Mouse (Mus musculus): ENCODE measurements around the gene Zc3h4.

The Zc3h4 gene

DNA sequence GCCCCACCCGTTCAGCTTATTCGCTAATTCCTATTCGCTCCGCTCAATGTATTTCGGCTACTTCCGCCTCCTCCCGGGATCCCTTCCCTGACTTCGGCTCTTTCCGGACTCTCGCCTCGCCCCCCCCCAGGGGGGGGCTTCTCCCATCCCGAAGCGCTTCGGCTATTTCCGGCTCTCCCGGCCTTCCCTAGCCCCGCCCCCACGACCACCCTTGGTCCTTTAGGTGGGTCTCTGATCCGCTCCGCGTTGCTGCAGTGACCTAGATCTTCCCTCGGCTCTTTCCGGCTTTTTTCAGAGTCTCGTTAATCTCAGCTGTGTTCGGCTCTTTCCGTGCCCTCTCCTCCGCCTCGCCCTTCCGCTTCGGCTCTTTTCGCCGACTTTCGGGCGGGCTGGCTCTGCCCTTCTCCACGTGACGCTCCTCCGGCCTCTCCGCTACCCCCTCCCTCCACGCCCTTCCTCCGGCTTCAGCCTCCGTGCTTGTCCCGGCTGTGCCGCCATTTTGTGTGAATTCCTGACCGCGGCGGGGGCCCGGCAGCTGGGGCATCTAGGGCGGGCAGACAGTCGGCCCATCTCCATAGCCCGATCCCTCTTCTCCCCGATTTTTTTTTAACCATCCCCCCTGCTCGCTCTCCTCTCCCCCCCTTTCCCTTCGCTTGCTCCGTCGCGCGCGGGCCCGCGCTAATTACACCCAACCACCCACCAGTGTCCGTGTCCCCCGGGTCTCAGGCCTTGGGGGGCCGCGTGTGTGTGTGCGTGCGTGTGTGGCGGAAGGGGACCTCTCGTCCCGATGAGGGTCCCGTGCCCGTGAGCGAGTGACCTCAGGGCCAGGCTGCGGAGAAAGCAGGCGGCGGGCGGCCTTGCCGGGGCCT lies 656 bp upstream of the Zc3h4 start:
- peak; percentile 98 to 99 for DNase-seq (ENCODE audit: inconsistent age in 2 of 2, low spot score in 1 of 2)

DNA sequence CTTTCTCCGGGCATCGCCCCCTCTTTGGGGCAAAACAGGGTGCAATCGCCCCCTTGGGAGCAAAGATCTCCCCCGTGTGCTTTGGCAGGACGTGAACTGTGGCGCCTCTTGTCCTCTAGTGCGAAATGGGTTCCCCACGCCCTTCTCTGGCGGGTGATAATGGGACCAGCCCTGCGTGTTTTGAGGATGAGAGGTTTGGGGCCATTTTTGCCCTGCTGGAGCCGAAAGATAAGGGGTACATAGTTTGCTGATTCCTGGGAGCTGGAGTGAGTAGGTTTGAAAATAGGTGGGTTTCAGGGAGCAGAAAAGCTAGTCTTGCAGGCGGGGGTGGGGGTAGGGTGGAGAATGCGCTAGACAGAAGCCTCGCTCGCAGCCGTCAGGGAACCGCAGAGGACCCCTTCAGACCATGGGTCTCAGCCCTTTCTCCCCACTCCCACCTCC lies 1.3 kb downstream of the Zc3h4 start:
- peak; percentile 59 to 83 for DNase-seq (ENCODE audit: inconsistent age in 2 of 2, low spot score in 1 of 2)

DNA sequence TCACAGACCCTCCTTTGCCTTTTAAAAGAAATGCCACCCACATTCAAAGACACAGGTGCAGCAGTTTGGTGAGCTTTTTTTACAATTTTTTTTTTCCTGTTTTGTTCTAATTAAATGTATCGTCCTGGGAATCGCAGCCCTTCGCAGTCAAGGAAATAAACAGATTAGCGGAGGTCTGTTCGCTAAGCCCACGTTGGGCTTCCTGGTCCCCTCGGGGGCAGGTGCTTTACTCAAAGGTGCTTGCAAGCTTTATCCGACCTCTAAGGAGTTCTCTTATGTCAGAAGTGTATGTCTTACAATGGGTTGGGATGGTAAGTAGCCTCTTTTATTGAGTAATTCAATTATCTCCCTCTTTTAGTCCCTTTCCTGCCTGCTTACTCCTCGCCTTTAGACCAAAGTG lies 1.7 kb downstream of the Zc3h4 start:
- DNase-seq (ENCODE audit: inconsistent age in 2 of 2, low spot score in 1 of 2), result peak in 1 of 2 experiments; percentile 69

DNA sequence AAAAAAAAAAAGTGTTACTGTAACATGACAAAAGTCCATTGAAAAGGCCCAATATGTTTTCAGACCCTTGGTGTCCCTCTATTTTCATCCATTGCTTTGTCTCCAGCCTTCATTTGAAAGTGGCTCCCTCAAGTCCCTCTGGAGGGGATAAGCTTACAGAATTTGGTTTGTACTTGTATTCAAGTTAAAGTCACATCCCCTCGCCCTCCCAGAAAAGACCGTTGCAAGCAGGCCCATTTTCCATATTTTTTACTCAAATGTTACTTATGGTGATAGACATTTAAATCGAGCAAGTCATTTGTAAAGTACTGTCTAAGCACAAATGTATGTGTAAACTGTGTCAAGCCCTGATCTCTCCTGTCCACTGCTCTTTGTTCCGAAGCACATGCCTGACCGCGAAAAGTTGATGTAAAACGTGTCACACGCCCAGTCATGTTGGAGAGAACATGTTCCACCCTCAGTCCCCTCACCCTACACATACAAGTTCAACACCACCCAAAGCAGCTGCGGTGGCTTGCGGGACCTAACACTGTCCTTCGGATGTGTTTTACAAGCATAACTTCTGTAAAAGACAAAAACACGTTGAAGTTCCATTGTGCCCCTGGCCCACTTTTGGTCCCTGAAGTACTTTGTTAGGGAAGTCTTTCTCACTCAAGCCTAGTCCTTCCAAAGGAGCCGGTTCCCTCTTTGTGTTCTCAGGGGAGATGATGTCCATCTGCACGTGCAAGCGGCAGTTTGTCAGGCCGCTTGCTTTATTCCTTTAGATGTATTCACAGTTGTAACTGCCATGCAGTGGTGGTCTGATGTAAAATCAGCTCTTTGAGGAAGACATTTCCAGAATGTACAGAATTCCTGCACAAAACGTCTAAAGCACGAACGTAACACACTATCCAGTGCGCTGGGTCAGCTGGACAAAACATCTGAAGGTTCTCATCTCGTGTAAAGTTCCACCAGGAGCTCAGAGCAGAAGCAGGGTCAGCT lies 2.5 kb downstream of the Zc3h4 start:
- peak in 1 of 2 experiments; percentile 70 for DNase-seq (ENCODE audit: inconsistent age in 2 of 2, low spot score in 1 of 2)

DNA sequence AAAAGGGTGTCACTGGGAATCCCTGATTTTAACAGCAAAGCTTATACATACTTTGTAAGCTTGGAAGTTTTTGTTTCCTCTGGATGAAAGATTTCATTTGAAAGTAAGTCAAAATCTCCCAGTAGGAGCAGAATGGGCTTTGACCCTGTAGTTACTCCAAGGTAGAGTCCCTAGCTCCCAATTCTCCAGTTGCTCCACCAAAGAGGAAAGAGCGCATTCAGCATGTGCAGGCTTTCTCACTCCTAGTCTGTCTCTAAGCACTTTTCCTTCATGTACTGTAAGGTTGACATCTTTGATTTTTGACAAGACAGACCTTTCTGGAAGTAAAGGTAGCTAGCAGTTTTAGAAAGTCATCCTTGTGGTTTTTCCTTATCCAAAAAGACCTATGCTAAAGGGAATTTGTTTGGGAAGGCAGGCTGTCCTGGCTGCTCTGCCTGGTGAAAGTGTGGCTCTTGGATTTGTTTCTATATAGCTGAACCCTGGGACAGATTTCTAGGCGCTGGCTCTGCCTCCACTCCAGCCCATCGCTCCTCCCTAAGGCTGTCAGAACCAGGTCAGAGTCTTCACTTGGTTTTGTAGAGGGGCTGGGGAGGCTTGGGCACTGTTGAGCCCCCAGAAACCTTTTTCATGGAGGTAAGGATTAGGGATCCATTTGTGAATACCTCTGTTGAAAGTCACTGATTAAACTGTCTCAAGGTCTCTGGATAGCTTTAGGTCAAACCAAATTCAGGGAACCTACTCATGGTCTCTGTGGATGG lies 3.8 kb downstream of the Zc3h4 start:
- DNase-seq (ENCODE audit: inconsistent age in 2 of 2, low spot score in 1 of 2), result peak; percentile 31 to 85

DNA sequence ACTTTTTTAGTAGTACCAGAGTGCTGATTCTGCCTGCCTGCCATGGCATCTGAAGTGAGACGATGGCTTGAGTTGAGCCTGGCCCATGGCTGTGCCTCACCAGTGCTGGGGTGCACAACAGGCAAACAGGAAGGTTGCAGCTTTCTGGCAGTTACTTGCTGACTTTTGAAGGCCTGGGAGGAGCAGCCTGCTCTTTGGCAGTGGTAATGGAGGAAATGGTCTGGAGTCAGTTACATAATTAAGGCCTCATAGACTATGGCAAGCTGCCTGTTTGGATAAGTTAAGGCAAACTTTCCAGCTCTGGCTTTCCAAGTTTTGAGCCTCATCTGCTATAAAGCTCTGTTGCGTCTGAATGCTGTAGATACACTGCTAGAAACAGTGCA lies 4.4 kb downstream of the Zc3h4 start:
- DNase-seq (ENCODE audit: inconsistent age in 2 of 2, low spot score in 1 of 2), result peak in 1 of 2 experiments; percentile 63

DNA sequence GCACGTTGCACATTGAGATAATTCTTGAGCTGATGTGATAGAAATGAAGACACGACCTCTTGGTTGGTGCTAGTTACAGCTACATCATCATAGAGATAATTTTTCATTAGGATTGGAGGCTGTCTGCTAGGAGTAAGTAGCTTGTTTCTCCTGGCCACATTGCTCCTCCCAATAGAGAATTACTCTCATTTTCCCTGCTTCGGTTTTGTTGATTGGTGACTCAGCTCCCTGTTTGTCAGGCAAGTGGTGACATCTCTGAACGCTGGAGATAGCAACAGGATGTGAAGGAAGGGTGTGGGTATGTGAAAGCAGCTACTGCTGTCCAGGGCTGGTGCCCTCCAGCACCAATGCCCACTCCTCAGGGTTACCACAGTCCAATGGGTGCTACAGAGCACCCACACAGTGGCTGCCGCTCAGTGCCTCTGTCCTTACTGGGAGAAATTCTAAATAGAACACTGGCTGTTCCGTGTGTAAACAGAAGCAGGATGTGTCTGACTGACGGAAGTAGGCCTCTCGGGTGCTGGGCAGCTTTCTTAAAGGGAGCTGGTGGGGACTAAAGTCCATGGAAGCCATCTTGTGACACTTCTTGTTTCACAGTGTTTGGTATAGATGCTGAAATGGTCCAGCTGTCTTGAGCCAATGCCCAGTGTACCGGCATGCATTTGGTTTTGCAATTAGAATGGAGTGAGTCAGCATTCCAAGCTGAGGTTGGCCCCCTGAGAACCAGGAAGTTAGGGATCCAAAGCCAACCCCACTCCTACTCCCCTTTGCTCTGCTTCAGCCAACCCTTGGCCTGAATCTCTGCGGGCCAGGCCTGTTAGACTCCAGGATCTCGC lies 5.0 kb downstream of the Zc3h4 start:
- peak; percentile 61 to 89 for DNase-seq (ENCODE audit: inconsistent age in 2 of 2, low spot score in 1 of 2)

DNA sequence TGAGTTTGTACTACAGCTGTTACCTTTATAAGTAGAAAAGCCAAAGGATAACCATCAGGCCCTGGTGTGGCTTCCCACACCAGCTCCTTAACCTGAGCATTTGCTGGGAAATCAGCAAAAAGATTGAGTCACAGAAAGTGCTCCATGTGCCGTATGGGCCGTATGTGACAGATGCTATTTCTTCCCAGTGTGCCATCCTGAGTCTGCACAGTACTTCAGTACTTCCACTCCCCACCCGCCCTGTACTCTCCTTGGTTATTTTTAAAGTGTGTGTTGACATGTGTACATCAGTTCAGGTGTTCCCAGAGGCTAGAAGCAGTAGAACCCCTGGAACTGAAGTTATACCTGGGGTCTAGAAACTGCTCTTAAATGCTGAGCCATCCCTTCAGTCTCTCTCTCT lies 6.3 kb downstream of the Zc3h4 start:
- DNase-seq (ENCODE audit: inconsistent age in 2 of 2, low spot score in 1 of 2), result no peak

DNA sequence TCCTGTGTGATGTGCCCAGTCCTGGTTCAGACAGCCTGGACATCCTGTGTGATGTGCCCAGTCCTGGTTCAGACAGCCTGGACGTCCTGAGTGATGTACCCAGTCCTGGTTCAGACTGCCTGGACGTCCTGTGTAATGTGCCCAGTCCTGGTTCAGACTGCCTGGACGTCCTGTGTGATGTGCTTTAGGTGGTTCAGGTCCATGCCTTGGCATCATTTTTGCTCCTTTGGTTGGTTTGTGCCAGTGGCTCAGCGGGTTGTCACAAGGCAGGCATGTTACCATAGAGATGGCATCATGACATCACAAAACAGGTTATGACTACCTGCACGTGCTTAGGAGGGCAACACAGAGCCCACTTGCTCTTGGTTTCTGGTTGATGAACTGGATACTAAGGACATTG lies 10.4 kb downstream of the Zc3h4 start:
- no peak for DNase-seq (ENCODE audit: inconsistent age in 2 of 2, low spot score in 1 of 2)

DNA sequence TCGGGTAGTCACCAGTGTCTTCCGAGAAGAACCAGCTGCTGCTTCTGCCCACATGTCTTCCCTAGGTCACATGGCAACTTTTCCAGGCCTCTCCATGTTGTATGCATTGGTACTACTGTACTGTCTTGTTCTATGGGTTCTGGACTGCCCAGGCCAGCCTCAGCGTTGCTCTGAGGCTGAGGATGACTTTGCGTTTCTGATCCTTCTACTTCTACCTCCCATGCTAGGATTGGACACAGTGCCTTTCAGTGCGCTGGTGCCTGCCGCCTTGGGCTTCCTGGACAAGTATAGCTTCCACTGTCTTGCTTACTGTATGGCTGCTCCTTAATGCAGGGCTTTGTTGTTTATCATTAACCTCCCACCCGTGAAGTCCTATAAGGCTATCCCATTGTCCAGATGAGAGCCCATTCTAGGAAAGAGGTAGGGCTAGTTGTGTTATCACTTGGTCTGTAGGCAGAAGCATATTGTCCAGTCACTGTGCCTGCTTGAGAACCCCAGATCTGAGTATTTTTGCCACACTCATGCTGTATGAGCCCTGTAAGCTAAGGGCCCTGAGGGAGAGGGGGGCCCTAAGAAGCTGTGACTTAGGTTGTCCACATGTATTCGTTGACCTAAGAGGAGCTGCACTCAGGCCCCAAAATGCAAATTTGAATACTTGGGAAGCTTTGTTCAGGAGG lies 11.6 kb downstream of the Zc3h4 start:
- no peak for DNase-seq (ENCODE audit: inconsistent age in 2 of 2, low spot score in 1 of 2)

DNA sequence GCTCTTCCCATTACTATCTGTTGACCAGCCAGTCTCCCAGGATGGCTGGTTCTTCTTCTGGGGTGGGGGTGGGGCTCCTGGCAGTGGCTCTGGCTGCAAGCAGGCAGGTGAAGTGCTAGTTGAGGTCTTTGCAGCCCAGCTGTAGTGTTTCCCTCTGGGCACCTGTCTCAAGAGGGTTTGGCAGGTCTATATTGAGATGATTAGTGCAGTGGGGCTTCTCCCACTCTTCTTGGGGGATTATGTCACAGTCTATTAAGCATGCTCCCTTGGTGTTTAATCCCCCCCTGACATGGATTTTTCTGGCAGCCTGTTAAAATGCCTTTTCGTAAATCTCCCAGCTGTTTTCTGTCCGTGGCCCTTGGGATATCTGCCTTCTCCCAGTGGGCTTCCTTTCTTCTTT lies 12.2 kb downstream of the Zc3h4 start:
- no peak for DNase-seq (ENCODE audit: inconsistent age in 2 of 2, low spot score in 1 of 2)

DNA sequence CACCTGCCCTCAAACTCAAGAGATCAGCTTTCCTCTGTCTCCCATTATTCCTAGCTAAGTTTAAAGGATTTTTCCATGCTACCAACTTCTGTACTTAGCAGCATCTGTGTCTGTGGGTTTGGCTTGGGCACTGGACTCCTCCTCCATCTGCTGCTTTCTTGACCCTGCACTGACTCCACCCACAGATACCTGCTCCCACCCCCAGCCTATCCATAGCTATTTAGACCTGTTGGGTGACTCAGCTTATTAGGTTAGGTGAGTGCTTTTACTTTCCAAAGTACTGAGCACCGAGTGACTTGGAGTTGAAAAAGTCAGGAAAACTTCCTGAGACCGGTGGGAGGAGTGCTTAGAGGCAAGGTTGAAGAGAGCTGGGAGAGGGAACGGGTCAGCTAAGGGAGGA lies 14.7 kb downstream of the Zc3h4 start:
- no peak for DNase-seq (ENCODE audit: inconsistent age in 2 of 2, low spot score in 1 of 2)

DNA sequence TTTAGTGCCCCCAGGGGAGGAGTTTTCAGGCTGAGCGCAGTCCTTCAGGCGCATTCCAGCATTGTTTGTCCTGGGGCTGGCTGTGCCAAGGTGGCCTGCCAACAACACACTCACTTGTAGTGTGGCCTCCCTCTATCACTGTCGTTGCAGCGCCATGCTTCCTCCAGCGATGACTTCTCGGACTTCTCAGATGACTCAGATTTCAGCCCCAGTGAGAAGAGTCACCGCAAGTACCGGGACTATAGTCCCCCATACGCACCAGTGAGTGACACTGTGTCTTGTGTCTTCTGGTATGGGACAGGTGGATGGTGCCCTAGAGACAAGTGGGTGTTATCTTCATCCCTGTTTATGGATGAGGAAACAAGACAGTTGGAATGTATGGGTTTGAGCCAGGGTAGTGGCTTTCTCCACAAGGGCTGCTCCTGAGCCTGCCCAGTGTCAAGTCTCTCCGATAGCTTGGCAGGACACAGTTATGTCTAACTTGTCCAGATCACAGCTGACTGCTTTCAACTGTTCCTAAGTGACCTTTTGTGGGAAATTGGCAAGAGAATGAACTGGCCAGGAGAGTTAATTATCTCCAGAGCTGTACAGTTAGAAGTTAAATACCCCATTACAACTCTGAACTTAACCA lies 16.5 kb downstream of the Zc3h4 start:
- DNase-seq (ENCODE audit: inconsistent age in 2 of 2, low spot score in 1 of 2), result peak in 1 of 2 experiments; percentile 60

DNA sequence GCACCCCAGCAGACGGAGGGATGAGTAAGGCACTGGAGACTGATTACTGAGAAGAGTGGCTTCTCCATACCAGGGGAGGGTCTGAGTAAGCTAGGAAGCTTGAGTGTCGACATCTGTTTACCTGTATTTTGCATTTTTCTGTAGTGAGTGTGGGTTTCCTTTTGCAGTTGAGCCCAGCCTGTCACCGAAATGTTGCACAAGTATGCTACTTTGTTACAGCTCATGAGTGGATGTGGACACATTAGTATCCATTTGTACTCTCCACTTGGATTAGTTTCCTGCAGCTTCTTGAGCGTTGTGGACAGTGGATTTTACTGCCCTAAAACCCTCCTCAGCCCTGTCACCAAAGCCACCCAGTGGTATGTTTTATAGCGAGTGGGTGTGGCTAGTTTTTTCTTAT lies 18.0 kb downstream of the Zc3h4 start:
- no peak for DNase-seq (ENCODE audit: inconsistent age in 2 of 2, low spot score in 1 of 2)

DNA sequence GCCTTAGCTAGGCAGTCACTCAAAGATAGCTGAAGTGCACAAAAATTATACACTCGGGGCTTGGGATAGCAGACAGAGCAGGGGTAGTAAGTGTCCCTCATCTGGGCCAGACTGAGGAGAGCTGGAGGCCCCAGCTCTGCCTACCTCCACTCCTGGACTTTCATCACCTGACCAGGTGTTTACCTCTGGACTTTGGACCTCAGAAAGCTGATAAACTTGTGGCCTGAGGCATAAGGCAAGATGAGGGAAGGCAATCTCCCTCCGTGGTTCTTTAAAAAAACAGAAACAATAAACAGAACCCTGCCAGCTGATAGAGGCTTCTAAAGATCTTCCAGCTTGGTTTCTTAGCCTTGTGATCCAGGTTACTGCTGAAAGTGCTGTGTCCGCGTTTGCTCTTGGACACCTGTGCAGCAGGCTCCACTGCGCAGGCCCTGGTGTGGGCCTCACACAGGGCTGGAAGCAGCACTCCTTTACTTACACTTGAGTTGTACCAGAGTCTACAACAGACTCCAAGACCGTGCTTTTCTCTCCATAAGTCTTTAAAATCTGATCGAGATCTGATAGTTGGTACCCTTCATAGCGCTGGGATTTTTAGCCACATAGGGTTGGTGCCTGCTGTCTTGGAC lies 19.9 kb downstream of the Zc3h4 start:
- no peak for DNase-seq (ENCODE audit: inconsistent age in 2 of 2, low spot score in 1 of 2)

DNA sequence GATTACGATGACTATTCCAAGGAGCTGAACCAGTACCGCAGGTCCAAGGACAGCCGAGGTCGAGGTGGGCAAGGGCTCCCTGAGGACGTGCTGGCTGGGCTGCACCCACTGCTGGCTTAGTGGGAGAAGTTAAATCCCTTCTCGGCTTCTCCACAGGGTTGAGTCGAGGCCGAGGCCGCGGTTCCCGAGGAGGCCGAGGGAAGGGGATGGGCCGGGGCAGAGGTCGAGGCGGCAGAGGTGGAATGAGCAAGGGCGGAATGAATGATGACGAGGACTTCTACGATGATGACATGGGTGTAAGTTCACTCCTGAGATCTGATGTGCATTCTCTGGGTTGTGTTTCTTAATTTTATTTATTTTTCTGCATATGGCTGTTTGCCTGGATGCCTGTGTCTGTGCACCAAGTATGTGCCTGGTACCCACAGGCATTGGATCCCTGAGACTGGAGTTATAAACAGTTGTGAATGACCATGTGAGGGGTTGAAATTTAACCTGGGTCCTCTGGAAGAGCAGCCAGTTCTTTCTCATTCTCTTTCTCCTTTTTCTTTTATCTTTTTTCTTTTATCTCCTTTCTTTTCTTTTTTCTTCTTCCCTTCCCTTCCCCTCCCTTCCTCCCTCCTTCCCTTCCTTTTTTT lies 21.6 kb downstream of the Zc3h4 start:
- no peak for DNase-seq (ENCODE audit: inconsistent age in 2 of 2, low spot score in 1 of 2)

DNA sequence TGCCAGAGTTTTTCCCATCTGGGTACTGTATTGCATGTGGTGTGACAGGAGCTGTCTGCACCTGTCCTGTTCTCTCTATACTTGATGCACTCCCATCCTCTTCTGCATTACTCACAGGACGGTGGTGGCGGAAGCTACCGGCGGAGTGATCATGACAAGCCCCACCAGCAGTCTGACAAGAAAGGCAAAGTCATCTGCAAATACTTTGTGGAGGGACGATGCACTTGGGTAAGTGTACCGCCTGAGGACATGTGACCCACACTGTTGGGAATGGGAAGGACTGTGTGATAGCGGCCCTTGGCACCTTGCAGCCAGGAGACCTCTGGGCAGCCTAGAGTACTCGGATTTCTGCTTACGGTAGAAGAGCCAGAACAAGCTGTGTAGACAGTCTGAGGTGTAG lies 23.0 kb downstream of the Zc3h4 start:
- no peak for DNase-seq (ENCODE audit: inconsistent age in 2 of 2, low spot score in 1 of 2)

DNA sequence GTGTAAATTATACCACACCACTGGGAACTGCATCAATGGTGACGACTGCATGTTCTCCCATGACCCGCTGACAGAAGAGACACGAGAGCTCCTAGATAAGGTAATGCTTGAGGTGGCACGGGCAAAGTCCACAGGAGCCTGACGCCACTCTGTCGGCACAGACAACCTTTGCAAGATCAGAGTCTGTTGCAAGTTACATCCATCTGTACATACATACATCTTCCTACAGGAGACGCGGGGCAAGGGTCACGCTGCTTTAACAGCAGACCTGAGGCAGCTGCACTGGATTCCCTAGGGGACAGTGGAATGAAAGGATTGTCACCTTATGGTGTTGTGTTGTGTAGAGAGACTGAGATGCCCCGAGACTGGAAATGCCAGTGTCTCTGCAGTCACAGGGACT lies 25.0 kb downstream of the Zc3h4 start:
- DNase-seq (ENCODE audit: inconsistent age in 2 of 2, low spot score in 1 of 2), result no peak
